Comparison of ENCODE assay signal across 13 mouse cellular contexts in the genomic region with DNA sequence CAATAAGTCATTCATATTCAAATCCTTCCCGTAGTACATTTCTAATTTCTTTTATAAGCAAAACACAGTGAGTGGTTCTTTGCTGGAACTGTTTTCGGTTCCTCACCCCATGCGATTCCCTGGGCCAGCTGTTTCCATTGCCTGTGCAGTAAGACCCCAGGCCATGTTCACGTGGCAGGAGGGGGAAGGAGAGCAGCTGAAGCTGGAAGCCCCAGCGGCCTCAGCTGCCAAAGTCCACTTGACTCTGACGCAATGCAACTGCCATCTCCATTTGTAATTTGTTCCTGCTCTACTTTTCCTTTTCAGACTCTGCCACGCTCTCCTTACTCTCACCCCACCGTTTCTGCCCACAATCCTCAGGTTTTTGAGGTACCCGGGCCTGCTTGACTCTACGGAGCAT.
DNase-seq lines count a peak whose midpoint lies in the region; ATAC-seq lines count a peak whose summit lies in the region.
"Had no signal": no experiment of that assay in that cellular context is flagged by ENCODE, and none has a peak within 500 bp of the region (broad histone marks: within the 10 kb centered on the region; RNA-seq: fewer than 3 reads in every experiment).

No protein-coding gene starts in this region.

- H3K4me1 ChIP-seq in heart, embryonic 12.5 days (replicated peaks): no peaks in the 10 kb centered on the region
- H3K4me1 ChIP-seq in midbrain, embryonic 13.5 days (replicated peaks): no peaks in the 10 kb centered on the region
- H3K4me1 ChIP-seq: stomach, embryonic 15.5 days had no signal

- H3K9ac ChIP-seq in heart, embryonic 12.5 days: no peak overlapping the region
- H3K9ac ChIP-seq in midbrain, embryonic 13.5 days (replicated peaks): no peak overlapping the region
- H3K9ac ChIP-seq: stomach, embryonic 15.5 days had no signal

- H3K36me3 ChIP-seq in heart, embryonic 12.5 days: no peaks in the 10 kb centered on the region
- H3K36me3 ChIP-seq in midbrain, embryonic 13.5 days: no peaks in the 10 kb centered on the region
- H3K36me3 ChIP-seq: stomach, embryonic 15.5 days had no signal

- H3K4me2 ChIP-seq in heart, embryonic 12.5 days: no peak overlapping the region
- no peak overlapping the region for H3K4me2 ChIP-seq in midbrain, embryonic 13.5 days (replicated peaks)
- H3K4me2 ChIP-seq: stomach, embryonic 15.5 days had no signal

- H3K9me3 ChIP-seq in heart, embryonic 12.5 days (replicated peaks): no peaks in the 10 kb centered on the region
- no peaks in the 10 kb centered on the region for H3K9me3 ChIP-seq in midbrain, embryonic 13.5 days
- H3K9me3 ChIP-seq: stomach, embryonic 15.5 days had no signal

- H3K27ac ChIP-seq in heart, embryonic 12.5 days (ENCODE audit: poor library complexity, severe bottlenecking): no peak overlapping the region
- H3K27ac ChIP-seq in midbrain, embryonic 13.5 days: no peak overlapping the region
- H3K27ac ChIP-seq: stomach, embryonic 15.5 days had no signal

- H3K4me3 ChIP-seq in heart, embryonic 12.5 days: no peak overlapping the region
- H3K4me3 ChIP-seq in midbrain, embryonic 13.5 days (replicated peaks): no peak overlapping the region
- H3K4me3 ChIP-seq: stomach, embryonic 15.5 days had no signal

- H3K27me3 ChIP-seq in heart, embryonic 12.5 days (replicated peaks): no peaks in the 10 kb centered on the region
- no peaks in the 10 kb centered on the region for H3K27me3 ChIP-seq in midbrain, embryonic 13.5 days
- H3K27me3 ChIP-seq: CH12.LX; stomach, embryonic 15.5 days had no signal

- intact Hi-C loops in gastrocnemius, postnatal 14 days (cut with DNase I; ENCODE audit: low total_unique reads): no loop called here

- 73% methylated on average over 10 of the region's 10 CpGs for WGBS in heart, embryonic 12.5 days
- WGBS in midbrain, embryonic 13.5 days: 80% methylated on average over 10 of the region's 10 CpGs

- DNase-seq in heart, adult 18-20 months: peak; percentile 35 to 40
- DNase-seq in adrenal gland, postnatal 36 days: peak; percentile 1 to 2
- peak; percentile 17 for DNase-seq in gastrocnemius, postnatal 14 days
- DNase-seq in lung, adult 18-20 months: peak; percentile 3 to 11
- no peak for DNase-seq in urinary bladder, postnatal 10 days (ENCODE audit: low spot score)
- DNase-seq in c-Kit-positive CD71-positive TER-119-positive erythroid progenitor cells, embryonic 14.5 days (ENCODE audit: low spot score): no peak
- DNase-seq: kidney, adult 8-10 months; right cerebral cortex, adult 18-20 months had no signal

- ATAC-seq in heart, embryonic 12.5 days (ENCODE audit: insufficient number of reproducible peaks, low FRiP score): no peak
- no peak for ATAC-seq in midbrain, embryonic 13.5 days
- ATAC-seq: forebrain, embryonic 16.5 days had no signal

Comparison
In these comparisons a context has a peak if more than half of its experiments do, and no peak if none do; other contexts are left out.
1. DNase-seq: peak in heart, adult 18-20 months (2 of 2), adrenal gland, postnatal 36 days (2 of 2), gastrocnemius, postnatal 14 days (single experiment) and lung, adult 18-20 months (2 of 2); none in urinary bladder, postnatal 10 days (single experiment) and c-Kit-positive CD71-positive TER-119-positive erythroid progenitor cells, embryonic 14.5 days (single experiment).